Mouse (Mus musculus): ENCODE measurements around the gene Zfp2. TPM values are rescaled to one million over a fixed set of nuclear protein-coding genes. Genes with fewer than 3 reads are reported as not detected.

Gene Zfp2
- total RNA-seq, 1 experiment from 2014 or later, result 5.6 TPM

- ATAC-seq (replicated peaks; ENCODE audit: low read depth, poor library complexity, severe bottlenecking), result no peak
These were observed 32.2 kb downstream of the Zfp2 start for GRCm38 (mm10) chr11:50883756-50884155.

DNA sequence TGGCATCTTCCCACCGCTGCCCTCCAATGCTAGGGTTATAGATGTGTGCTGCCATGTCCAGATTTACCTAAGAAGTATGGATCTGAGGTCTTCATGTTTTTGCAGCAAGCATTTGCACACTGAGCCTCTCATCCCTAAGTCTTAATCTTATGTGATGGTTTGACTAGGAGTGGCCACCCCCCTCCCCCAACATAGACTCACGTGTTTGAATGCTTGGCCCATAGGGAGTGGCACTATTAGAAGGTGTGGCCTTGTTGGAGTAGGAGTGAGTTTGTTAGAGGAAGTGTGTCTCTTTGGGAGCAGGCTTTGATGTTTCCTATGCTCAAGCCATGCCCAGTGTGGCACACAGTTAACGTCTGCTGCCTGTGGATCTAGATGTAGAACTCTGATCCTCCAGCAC lies 37.3 kb downstream of the Zfp2 start:
- ATAC-seq (replicated peaks; ENCODE audit: low read depth, poor library complexity, severe bottlenecking), result no peak

DNA sequence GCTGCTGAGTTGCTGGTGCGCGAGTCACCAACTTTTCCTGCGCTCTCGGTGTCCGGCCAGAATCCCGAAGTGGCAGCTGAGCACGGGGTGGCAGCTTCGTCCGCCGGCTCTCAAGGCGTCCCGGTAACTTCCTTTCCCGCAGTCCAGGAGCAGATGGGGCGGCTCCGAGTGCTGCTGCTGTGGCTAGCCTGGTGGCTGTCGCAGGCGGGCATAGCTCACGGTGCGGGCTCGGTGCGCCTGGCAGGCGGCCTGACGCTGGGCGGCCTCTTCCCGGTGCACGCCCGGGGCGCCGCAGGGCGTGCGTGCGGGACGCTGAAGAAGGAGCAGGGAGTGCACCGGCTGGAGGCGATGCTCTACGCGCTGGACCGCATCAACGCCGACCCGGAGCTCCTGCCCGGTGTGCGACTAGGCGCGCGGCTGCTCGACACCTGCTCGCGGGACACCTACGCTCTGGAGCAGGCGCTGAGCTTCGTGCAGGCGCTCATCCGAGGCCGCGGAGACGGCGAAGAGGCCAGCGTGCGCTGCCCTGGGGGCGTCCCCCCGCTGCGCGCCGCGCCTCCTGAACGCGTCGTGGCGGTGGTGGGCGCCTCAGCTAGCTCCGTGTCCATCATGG lies 64.9 kb downstream of the Zfp2 start:
- 0 out of 2 replicates have a peak, but pooled peaks have one; percentile 24 for ATAC-seq (replicated peaks; ENCODE audit: low read depth, poor library complexity, severe bottlenecking)

DNA sequence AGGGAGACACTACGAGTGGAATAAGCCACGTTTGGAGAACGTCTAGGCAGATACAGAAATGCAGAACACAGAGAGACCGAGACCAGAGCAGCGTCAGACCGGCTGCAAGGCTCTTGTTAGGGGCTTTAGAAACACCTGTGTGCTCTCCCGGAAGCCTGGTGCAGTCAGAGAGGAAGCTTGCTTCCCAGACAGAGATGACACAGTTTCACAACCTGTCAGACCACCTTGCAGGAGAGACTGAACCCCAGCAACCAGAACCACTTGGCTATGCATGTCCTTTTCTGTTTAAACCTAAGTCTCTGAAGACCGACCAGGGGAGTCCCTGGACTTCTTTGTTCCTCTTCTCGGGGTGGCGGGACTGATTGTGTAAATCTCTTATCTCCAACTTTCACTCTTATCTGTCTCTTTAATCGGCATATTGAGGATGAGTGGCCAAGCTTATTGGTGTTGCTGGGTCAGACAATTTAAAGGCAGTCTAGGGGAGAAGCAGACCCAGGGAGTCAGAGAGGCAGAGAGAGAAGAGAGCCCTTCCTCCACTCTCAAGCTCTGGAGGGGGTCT lies 65.7 kb downstream of the Zfp2 start, which contains the start of gene Grm6:
Grm6 (plus strand) TSS at position 509 of the 559 bp plus-strand sequence.
- peak; percentile 66 for ATAC-seq (replicated peaks; ENCODE audit: low read depth, poor library complexity, severe bottlenecking)

DNA sequence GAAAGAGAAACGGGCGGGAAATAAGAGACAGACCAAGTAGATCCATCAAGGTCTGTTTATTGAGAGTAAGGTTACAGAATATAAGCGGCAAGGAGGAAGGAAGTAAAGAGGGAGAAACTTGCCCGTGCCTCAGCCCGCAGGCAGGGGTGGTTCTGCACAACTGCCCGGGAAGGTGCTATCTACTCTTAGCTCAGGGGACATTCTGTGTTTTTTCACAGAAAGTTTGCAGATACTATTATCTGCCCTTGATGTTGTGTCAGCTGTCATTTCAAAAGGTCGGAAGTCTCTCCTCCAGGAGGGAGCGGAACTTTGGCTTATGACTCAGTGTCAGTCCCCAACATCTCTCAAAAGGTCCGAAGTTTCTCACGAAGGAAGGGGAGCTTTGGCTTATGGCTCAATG lies 66.7 kb downstream of the Zfp2 start:
- ATAC-seq (replicated peaks; ENCODE audit: low read depth, poor library complexity, severe bottlenecking), result no peak

Other genes starting within 250 kb of the Zfp2 start
- 1.9 and 2.3 TPM in 2 replicates for gene Zfp354c, start 88.4 kb downstream of the Zfp2 start, total RNA-seq (2017)
- gene Zfp879, start 74.6 kb downstream of the Zfp2 start, total RNA-seq (2017), result 0.41 and 1.8 TPM in 2 replicates
- gene Grm6, start 65.5 kb downstream of the Zfp2 start, total RNA-seq (2017), result not detected in 2 replicates
- not detected in 2 replicates for gene Zfp454, start 28.5 kb downstream of the Zfp2 start, total RNA-seq (2017)
- gene Zfp354b, start 15.5 kb upstream of the Zfp2 start, total RNA-seq (2017), result 0.05 and 0.24 TPM in 2 replicates
- not detected in 2 replicates for gene 4933414I15Rik, start 27.6 kb upstream of the Zfp2 start, total RNA-seq (2017)
- gene Prop1, start 37.6 kb upstream of the Zfp2 start, total RNA-seq (2017), result not detected in 2 replicates
- gene Olfr1378, start 50.4 kb upstream of the Zfp2 start, total RNA-seq (2017), result not detected in 2 replicates
- not detected in 2 replicates for gene Olfr1377, start 65.8 kb upstream of the Zfp2 start, total RNA-seq (2017)
- not detected in 2 replicates for gene Olfr51, start 87.4 kb upstream of the Zfp2 start, total RNA-seq (2017)
- not detected in 2 replicates for gene Olfr54, start 98.1 kb upstream of the Zfp2 start, total RNA-seq (2017)
- gene Olfr1375, start 131.9 kb upstream of the Zfp2 start, total RNA-seq (2017), result not detected in 2 replicates
- not detected in 2 replicates for gene Zfp354a, start 143.1 kb upstream of the Zfp2 start, total RNA-seq (2017)